Mouse (Mus musculus) hindbrain, embryonic 12.5 days (tissue): ENCODE results near the gene Chd9. TPM values are rescaled to one million over a fixed set of nuclear protein-coding genes. Genes with fewer than 3 reads are reported as not detected.

Source experiments
- ATAC-seq: fragments of 200-750 bp; cut with Nextera tagmentation; 2 replicates; pipeline ENCODE4 v1.8.0; 2017; ENCODE audit warnings: moderate TSS enrichment; ENCODE audit not compliant: low FRiP score
- H3K27ac ChIP-seq: fragments of 300-500 bp; sonication (generic); 2 replicates; pipeline ENCODE4 v1.5.1; 2016; ENCODE audit warnings: mild to moderate bottlenecking
- H3K27me3 ChIP-seq: fragments of 300-500 bp; sonication (generic); 2 replicates; pipeline ENCODE4 v1.6.1; 2016; ENCODE audit warnings: mild to moderate bottlenecking
- H3K36me3 ChIP-seq: fragments of 300-500 bp; sonication (generic); 2 replicates; pipeline ENCODE4 v1.6.1; 2016; ENCODE audit warnings: mild to moderate bottlenecking
- H3K4me1 ChIP-seq: fragments of 300-500 bp; sonication (generic); 2 replicates; pipeline ENCODE4 v1.6.1; 2016
- H3K4me2 ChIP-seq: fragments of 300-500 bp; sonication (generic); replicated peaks from 2 replicates; pipeline ENCODE4 v1.6.1; 2016; ENCODE audit warnings: mild to moderate bottlenecking
- H3K4me3 ChIP-seq: fragments of 300-500 bp; sonication (generic); 2 replicates; pipeline ENCODE4 v1.5.1; 2016; ENCODE audit warnings: mild to moderate bottlenecking
- H3K9ac ChIP-seq: fragments of 300-500 bp; sonication (generic); 2 replicates; pipeline ENCODE4 v1.6.1; 2016; ENCODE audit warnings: mild to moderate bottlenecking, moderate library complexity
- H3K9me3 ChIP-seq: fragments of 300-500 bp; sonication (generic); replicated peaks from 2 replicates; pipeline ENCODE4 v1.6.1; 2016; ENCODE audit warnings: mild to moderate bottlenecking
- WGBS: fragments of 180-500 bp; shearing (Covaris S2); methylation state at CpG from one replicate; pipeline ENCODE4 v1.1.7; 2016; 5-methylcytosine and 5-hydroxymethylcytosine counted together
- polyA plus RNA-seq: library from polyadenylated mRNA; unstranded; fragments of >200 nt; fragmentation: Nextera tagmentation; extraction: Ambion mirVana; gene quantifications from 2 replicates; pipeline ENCODE4 v1.2.1, GENCODE M21; 2016

Chd9 gene
- polyA plus RNA-seq, 1 experiment from 2014 or later, result 83.7 TPM

DNA sequence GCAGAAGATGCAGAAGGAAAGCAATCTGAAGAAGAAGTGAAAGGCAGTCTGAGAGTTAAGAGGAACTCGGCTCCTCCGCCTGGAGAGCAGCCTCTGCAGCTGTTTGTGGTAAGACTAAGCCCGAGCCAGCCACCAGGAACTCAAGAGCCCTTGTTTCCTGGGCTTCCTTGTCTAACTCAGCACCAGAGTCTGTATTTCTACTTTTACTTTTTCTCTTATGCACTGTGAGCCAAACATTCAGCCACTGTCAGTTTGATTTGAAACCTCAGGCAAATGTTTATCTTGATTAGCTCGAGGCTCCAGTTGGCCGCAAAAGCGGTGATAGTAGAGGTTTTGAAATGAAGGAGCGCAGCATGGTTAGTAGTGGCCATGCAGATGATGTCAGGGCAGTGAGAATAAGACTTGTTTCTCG lies 148.8 kb downstream of the Chd9 start:
- Histone ChIP-seq H3K4me2 (no peak overlapping the region), H3K4me1 (no peaks in the 10 kb centered on the region), H3K4me3 (no peak overlapping the region), H3K36me3 (peaks cover 44% of the 10 kb centered on the region), H3K27ac (no peak overlapping the region), H3K9me3 (no peaks in the 10 kb centered on the region), H3K27me3 (no peaks in the 10 kb centered on the region), H3K9ac (no peak overlapping the region)
- WGBS, result 91% methylated on average over 8 of the region's 8 CpGs
- ATAC-seq, result no peak

DNA sequence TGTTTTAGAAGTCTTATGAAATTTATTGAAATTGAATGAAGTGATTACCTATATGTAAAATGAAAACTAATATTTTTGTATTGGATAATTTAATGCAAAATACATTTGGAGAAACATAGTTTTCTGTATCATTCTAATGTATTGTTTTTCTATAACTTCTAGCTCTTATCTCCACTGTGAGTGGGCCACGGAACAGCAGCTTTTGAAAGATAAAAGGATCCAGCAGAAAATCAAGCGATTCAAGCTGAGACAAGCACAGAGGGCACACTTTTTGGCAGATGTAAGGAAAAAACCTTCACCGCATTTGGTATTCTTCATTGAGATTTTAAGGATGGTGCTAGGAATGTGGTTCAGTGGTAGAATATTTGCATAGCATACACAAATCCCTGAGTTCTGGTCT lies 150.6 kb downstream of the Chd9 start:
- Histone ChIP-seq H3K27me3 (no peaks in the 10 kb centered on the region), H3K36me3 (peaks cover 58% of the 10 kb centered on the region), H3K4me2 (no peak overlapping the region), H3K9me3 (no peaks in the 10 kb centered on the region), H3K9ac (no peak overlapping the region), H3K4me1 (no peaks in the 10 kb centered on the region), H3K4me3 (no peak overlapping the region), H3K27ac (no peak overlapping the region)
- whole genome bisulfite sequencing, result 94% methylated on average over 3 of the region's 3 CpGs
- no peak for ATAC-seq

DNA sequence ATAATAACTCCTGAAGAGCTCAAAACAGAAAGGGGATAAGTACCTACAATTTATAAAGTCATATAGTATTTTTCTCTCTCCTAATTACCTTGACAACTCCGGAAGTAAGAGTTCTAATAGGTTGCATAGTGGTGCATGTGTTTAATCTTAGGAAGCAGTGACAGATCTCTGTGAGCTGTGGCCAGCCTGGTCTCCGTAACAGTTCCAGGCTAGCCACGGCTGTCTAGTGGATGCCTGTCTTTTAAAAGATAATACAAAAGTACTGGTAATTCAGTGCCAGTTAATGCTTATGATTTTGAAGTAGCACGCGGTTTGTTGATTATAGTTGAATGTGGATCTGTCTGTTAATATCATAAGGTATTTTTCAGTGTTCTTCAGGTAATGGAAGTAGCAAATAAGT lies 151.1 kb downstream of the Chd9 start:
- no peaks in the 10 kb centered on the region for H3K27me3 ChIP-seq
- 95% methylated on average over 5 of the region's 5 CpGs for WGBS
- no peak overlapping the region for H3K9ac ChIP-seq
- H3K9me3 ChIP-seq, result no peaks in the 10 kb centered on the region
- ATAC-seq, result no peak
- H3K36me3 ChIP-seq, result peaks cover 61% of the 10 kb centered on the region
- H3K27ac ChIP-seq, result no peak overlapping the region
- H3K4me3 ChIP-seq, result no peak overlapping the region
- H3K4me1 ChIP-seq, result no peaks in the 10 kb centered on the region
- no peak overlapping the region for H3K4me2 ChIP-seq

DNA sequence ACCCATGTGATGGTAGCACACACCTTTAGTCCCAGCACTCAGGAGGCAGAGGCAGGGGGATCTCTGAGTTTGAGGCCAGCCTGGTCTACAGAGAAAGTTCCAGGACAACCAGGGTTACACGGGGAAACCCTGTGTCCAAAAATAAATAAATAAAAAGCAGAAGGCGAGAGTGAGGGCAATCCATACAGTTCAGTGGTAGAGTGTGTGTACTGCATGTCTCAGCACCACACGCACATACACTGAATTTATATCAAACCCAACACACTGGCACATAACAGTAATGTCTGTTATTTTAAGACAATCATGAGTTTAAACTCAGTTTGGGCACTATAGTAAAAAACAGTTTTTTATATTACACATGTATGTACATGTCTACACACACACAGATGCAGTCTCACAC lies 153.9 kb downstream of the Chd9 start:
- WGBS, result 88% methylated on average over 3 of the region's 3 CpGs
- Histone ChIP-seq H3K27me3 (no peaks in the 10 kb centered on the region), H3K9me3 (no peaks in the 10 kb centered on the region), H3K36me3 (peaks cover 59% of the 10 kb centered on the region), H3K4me1 (no peaks in the 10 kb centered on the region), H3K9ac (no peak overlapping the region), H3K4me3 (no peak overlapping the region), H3K4me2 (no peak overlapping the region), H3K27ac (no peak overlapping the region)
- no peak for ATAC-seq

DNA sequence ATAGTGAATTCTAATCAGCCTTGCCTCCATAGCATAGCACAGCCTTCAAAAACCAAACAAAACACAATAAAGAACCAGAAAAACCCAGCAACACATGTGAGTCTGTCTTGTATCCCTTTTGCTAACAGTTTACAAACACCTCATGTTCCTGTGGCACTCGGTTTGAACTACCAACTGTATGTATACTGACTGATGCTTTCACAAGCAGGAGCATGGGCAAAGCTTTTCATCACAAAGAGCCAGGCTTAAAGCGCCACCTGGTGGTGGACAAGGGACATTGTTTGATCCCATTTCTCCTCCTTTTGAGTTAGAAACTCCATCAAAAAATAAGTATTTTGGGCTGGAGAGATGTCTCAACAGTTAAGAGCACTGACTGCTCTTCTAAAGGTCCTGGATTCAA lies 191.6 kb downstream of the Chd9 start:
- Histone ChIP-seq H3K27ac (no peak overlapping the region), H3K9ac (no peak overlapping the region), H3K4me3 (no peak overlapping the region), H3K27me3 (no peaks in the 10 kb centered on the region), H3K9me3 (no peaks in the 10 kb centered on the region), H3K4me1 (no peaks in the 10 kb centered on the region), H3K4me2 (no peak overlapping the region), H3K36me3 (peaks cover 63% of the 10 kb centered on the region)
- no peak for ATAC-seq
- WGBS, result 13% methylated on average over 2 of the region's 2 CpGs

DNA sequence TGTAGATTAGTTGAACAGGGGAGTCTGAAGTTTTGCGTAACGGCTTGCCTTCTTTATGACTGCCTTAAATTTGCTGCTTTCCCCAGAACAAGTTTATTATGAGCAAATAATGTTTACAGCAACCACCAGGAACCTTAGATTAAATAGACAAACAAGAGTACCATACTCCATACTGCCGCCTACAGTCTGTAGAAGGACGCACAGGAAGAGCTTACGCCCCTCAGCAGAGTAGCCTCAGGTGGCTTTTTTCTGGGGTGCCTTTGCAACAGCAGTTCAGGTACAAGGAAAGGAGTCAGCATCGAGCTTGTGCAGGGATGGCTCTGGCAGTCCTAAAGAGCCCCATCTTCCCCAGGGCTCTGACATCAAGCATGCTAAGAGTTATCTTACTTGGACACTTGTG lies 206.3 kb downstream of the Chd9 start:
- H3K4me2 ChIP-seq, result no peak overlapping the region
- no peak overlapping the region for H3K4me3 ChIP-seq
- peaks cover 89% of the 10 kb centered on the region for H3K36me3 ChIP-seq
- H3K27ac ChIP-seq, result no peak overlapping the region
- no peak overlapping the region for H3K9ac ChIP-seq
- H3K9me3 ChIP-seq, result no peaks in the 10 kb centered on the region
- H3K27me3 ChIP-seq, result no peaks in the 10 kb centered on the region
- no peak for ATAC-seq
- WGBS, result 86% methylated on average over 6 of the region's 6 CpGs
- H3K4me1 ChIP-seq, result no peaks in the 10 kb centered on the region

DNA sequence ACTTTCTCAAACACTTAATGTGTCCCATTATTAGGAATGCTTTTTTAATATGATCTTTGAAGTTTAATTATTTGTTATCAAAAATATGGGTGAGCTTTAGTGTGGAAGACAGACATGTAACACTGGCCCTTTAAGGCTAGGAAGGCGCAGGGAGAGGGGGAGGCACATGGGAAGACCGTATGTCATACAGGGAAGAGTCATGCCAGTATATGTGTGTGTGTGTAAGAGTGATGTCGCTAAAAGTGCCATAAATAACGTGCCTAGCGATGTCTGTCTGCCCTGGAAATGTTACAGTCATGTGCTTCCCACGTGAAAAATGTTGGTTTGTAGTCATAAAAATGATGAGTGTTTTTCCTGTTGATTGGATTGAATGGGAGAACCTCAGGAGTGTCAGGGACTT lies 208.8 kb downstream of the Chd9 start:
- 89% methylated on average over 6 of the region's 6 CpGs for WGBS
- no peak overlapping the region for H3K4me2 ChIP-seq
- H3K9me3 ChIP-seq, result no peaks in the 10 kb centered on the region
- H3K36me3 ChIP-seq, result peaks cover 92% of the 10 kb centered on the region
- H3K27ac ChIP-seq, result no peak overlapping the region
- H3K4me3 ChIP-seq, result no peak overlapping the region
- H3K27me3 ChIP-seq, result no peaks in the 10 kb centered on the region
- no peak overlapping the region for H3K9ac ChIP-seq
- H3K4me1 ChIP-seq, result no peaks in the 10 kb centered on the region
- ATAC-seq, result no peak

DNA sequence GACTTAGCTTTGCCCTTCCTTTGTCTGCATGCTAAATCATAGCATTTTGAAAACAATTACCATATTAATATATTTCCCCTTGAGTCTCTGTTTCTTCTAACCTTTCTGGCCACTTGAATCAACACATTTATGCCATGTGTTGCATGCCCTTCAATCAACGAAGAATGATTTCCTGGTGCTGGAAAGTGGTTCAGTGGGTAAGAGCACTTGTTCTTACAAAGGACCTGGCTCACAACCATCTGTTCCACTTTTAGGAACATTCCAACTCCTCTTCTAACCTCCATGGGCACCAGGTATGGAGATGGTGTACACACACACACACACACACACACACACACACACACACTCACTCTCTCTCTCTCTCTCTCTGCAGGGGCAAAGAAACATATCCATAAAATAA lies 210.5 kb downstream of the Chd9 start:
- 91% methylated on average over 1 of the region's 1 CpGs for WGBS
- Histone ChIP-seq H3K9me3 (no peaks in the 10 kb centered on the region), H3K4me2 (no peak overlapping the region), H3K9ac (no peak overlapping the region), H3K4me1 (no peaks in the 10 kb centered on the region), H3K36me3 (peaks cover 94% of the 10 kb centered on the region), H3K4me3 (no peak overlapping the region), H3K27ac (no peak overlapping the region), H3K27me3 (no peaks in the 10 kb centered on the region)
- ATAC-seq, result no peak

DNA sequence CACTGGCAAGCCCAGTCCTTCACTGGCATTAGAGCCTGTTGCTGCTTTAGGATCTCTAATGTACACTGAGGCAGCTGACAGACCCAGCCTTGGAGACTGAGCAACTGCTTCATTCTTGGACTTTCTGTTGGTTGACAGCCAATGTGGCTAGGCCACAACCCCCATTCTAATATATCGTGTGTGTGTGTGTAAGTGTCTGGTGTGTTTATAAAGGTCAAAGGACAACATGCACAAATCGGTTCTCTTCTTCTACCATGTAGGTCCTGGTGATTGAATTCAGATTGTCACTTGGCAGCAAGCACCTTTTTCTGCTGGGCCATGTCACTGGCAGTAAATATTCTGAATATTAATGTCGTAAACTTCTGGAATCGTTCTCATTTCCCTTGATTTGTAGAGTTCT lies 218.2 kb downstream of the Chd9 start:
- WGBS, result 92% methylated on average over 4 of the region's 4 CpGs
- H3K27me3 ChIP-seq, result no peaks in the 10 kb centered on the region

DNA sequence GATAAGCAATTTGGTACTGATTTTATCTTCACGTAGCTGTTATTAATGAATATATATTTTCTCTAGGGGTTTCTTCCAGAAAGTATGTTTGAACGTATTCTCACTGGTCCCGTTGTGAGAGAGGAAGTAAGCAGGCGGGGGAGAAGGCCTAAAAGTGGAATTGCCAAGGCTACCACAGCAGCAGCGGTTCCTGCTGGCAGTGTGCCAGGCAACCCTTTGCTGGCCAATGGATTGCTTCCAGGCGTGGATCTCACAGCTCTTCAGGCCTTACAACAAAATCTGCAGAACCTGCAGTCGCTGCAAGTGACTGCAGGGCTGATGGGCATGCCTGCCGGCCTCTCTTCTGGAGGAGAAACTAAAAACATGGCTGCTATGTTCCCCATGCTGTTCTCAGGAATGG lies 222.9 kb downstream of the Chd9 start:
- H3K9ac ChIP-seq, result no peak overlapping the region
- H3K4me1 ChIP-seq, result no peaks in the 10 kb centered on the region
- H3K27ac ChIP-seq, result no peak overlapping the region
- 63% methylated on average over 8 of the region's 8 CpGs for WGBS
- H3K27me3 ChIP-seq, result no peaks in the 10 kb centered on the region
- H3K9me3 ChIP-seq, result no peaks in the 10 kb centered on the region
- ATAC-seq, result no peak
- H3K36me3 ChIP-seq, result peaks cover 49% of the 10 kb centered on the region
- H3K4me3 ChIP-seq, result no peak overlapping the region
- H3K4me2 ChIP-seq, result no peak overlapping the region

More for the DNA sequence above, 218.2 kb downstream of the Chd9 start:
- H3K4me3 ChIP-seq, result no peak overlapping the region
- ATAC-seq, result no peak
- no peaks in the 10 kb centered on the region for H3K4me1 ChIP-seq
- H3K4me2 ChIP-seq, result no peak overlapping the region
- H3K9ac ChIP-seq, result no peak overlapping the region
- no peak overlapping the region for H3K27ac ChIP-seq
- H3K36me3 ChIP-seq, result peaks cover 75% of the 10 kb centered on the region
- H3K9me3 ChIP-seq, result no peaks in the 10 kb centered on the region

DNA sequence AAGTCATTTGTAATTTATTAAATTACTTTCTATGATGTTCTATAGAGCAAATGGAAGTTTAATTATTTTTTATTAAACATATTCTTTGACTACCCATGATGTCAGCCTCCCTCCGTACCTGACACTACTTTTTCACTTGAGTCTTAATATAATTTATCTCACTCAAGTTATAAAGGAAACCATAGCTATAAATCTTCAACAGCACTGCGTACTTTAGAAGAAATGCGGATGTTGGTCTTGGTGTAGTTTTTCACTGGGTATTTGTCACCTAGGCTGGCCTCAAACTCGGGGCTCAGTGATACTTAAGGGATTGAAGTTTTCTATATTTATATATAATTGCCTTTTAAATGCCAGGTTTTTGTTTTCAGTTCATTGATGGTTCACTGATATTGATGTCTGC lies 226.3 kb downstream of the Chd9 start:
- ATAC-seq, result no peak
- Histone ChIP-seq H3K9ac (no peak overlapping the region), H3K4me3 (no peak overlapping the region), H3K36me3 (peaks cover 35% of the 10 kb centered on the region), H3K9me3 (no peaks in the 10 kb centered on the region), H3K4me1 (no peaks in the 10 kb centered on the region), H3K27ac (no peak overlapping the region), H3K4me2 (no peak overlapping the region), H3K27me3 (no peaks in the 10 kb centered on the region)
- 99% methylated on average over 4 of the region's 4 CpGs for WGBS

DNA sequence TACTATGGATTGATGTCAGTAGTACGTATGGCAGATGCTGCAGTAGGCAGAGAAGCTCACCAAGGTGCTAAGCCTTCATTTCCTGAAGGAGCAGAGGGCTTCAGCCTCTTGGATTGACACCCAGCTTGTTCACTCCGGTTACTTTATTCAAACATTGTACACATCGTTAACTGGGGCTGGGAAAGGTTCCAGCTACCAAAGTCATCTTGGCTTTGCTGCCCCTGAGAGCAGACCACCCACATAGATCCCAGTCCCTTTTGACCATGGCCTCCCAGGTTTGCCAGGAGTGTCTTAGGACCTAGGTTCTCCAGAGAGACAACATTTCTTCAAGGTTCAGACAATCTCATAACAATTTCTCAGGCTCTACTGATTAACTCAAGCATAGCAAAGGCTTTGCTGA lies 228.7 kb downstream of the Chd9 start:
- no peak for ATAC-seq
- no peaks in the 10 kb centered on the region for H3K9me3 ChIP-seq
- H3K4me1 ChIP-seq, result no peaks in the 10 kb centered on the region
- H3K9ac ChIP-seq, result no peak overlapping the region
- no peak overlapping the region for H3K4me3 ChIP-seq
- WGBS, result 75% methylated on average over 3 of the region's 3 CpGs
- H3K4me2 ChIP-seq, result no peak overlapping the region
- no peak overlapping the region for H3K27ac ChIP-seq
- no peaks in the 10 kb centered on the region for H3K27me3 ChIP-seq
- H3K36me3 ChIP-seq, result peaks cover 17% of the 10 kb centered on the region

DNA sequence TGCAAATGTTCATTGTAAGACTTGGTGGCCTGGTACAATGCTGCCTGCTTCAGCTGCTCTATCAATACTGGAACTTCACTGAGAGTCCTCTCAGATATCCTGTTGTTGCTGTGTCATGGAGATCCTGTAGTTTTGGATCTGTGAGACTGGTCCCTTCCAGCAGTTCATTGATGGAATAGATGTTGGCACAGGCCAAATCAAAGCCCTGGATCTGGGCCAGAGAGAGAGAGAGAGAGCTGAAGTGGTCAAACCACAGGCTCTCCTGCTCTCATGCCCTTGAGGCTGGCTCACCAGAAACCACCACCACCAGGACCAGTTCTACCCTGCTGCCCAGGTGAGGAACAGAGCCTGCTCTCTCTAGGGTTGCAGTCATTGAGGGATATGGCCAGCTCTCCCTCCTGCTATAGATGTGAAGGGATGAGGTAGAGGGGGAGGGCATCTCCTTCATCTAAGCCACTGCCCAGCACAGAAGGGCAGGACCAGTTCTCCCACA lies 231.0 kb downstream of the Chd9 start:
- no peaks in the 10 kb centered on the region for H3K4me1 ChIP-seq
- H3K9me3 ChIP-seq, result no peaks in the 10 kb centered on the region
- no peak overlapping the region for H3K27ac ChIP-seq
- H3K36me3 ChIP-seq, result 0 out of 2 replicates have a peak, but pooled peaks cover 6% of the 10 kb centered on the region
- no peak overlapping the region for H3K4me3 ChIP-seq
- H3K27me3 ChIP-seq, result no peaks in the 10 kb centered on the region
- no peak overlapping the region for H3K9ac ChIP-seq
- ATAC-seq, result no peak
- no peak overlapping the region for H3K4me2 ChIP-seq
